Mouse (Mus musculus) heart, adult 2 months (tissue): ENCODE measurements at regions not wholly inside any gene's neighbourhood (a gene's known extent, or its start where the extent isn't known, plus 50 kb on each side); places are given as distances from the start of the nearest gene placed in this dataset.

Experiments used
- CTCF ChIP-seq: fragments of 200-600 bp; IDR thresholded peaks from 2 replicates; pipeline ENCODE4 v1.8.1; 2022; ENCODE audit warnings: antibody characterized with exemption, mild to moderate bottlenecking, moderate library complexity
- POLR2A ChIP-seq: fragments of 200-500 bp; IDR thresholded peaks from 2 replicates; pipeline ENCODE4 v1.6.1; 2011; ENCODE audit warnings: mild to moderate bottlenecking, low read depth, low read length, control low read depth; ENCODE audit not compliant: insufficient read depth

DNA sequence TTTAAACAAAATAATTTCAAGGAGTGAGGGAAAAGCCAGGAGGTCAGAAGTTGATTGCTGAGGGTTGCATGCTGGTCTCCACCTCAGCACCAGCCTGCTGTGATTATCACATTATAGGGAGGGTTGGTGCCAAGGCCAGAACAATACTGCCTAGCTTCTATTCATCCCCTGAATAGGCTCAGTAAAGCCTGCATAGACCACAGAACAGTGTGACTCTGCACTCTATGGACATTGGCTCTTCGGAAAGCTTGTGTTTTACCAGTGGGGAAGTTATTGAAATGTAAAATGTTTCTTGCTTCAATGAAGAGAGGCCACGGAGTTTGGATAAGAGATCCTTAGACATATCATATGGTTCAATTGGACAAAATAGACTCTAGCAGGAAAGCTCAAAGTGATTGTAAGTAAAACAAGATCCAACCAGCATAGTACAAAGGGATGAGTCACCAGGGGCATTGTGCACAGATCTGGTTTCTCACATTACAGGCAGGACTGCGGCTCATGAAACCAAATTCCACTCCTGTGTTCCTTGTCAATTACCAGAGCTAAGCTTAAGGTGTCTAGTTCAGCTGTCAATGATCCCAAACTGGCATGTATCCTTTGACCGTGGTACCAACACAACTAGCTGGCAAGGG, 320.8 kb upstream of the Cd180 start:
- no peak for TF ChIP-seq CTCF
- no peak for TF ChIP-seq POLR2A
